Comparison of ENCODE assay signal across 8 mouse cellular contexts in genomic region chr2:152734984-152735383, GRCm38 (mm10). TPM values are rescaled to one million over a fixed set of nuclear protein-coding genes. Genes with fewer than 3 reads are reported as not detected.
DNase-seq lines count a peak whose midpoint lies in the region; ATAC-seq and TF ChIP-seq lines count a peak whose summit lies in the region.

No protein-coding gene starts in this region.

- H3K27ac ChIP-seq in cortical plate, adult 2 months (ENCODE audit: insufficient read depth, low read length): peak overlapping the region; percentile 75; the same call in 1 of the 2 replicates
- H3K27ac ChIP-seq in intestine, embryonic 14.5 days (ENCODE audit: low read depth): peak overlapping the region; percentile 99

- peaks cover 3% of the 10 kb centered on the region for H3K4me1 ChIP-seq in cortical plate, adult 2 months (ENCODE audit: control insufficient read depth, insufficient read depth, low read length)
- peaks cover 46% of the 10 kb centered on the region for H3K4me1 ChIP-seq in intestine, embryonic 14.5 days (replicated peaks; ENCODE audit: control insufficient read depth, insufficient read depth, low read length)

- TF ChIP-seq POLR2A in cortical plate, adult 2 months (IDR thresholded peaks at IDR 0.05; ENCODE audit: extremely low read depth, insufficient read depth, low read length): peak; percentile 40; the same call in 1 of the 2 replicates

- peak overlapping the region; percentile 85 for H3K4me2 ChIP-seq in intestine, embryonic 14.5 days (ENCODE audit: low read length)

- H3K27me3 ChIP-seq in intestine, embryonic 14.5 days (replicated peaks; ENCODE audit: control insufficient read depth, insufficient read depth, low read length): no peaks in the 10 kb centered on the region

- TF ChIP-seq CTCF in cortical plate, adult 2 months (IDR thresholded peaks at IDR 0.05; ENCODE audit: extremely low read depth, insufficient read depth, low read length): no peak

- H3K9me3 ChIP-seq in intestine, embryonic 14.5 days (ENCODE audit: control insufficient read depth, low read length): no peaks in the 10 kb centered on the region

- intact Hi-C loops in left cerebral cortex, postnatal 14 days (cut with DNase I): no loop called here

- peak; percentile 86 for DNase-seq in gastrocnemius, postnatal 25 days
- DNase-seq in intestine, embryonic 14.5 days (ENCODE audit: low spot score): peak; percentile 98
- DNase-seq in left cerebral cortex, postnatal 14 days (ENCODE audit: low spot score in 2 of 2): peak; percentile 93 to 97
- peak; percentile 98 for DNase-seq in mesoderm, embryonic 11.5 days (ENCODE audit: low read depth, low spot score)
- peak; percentile 95 for DNase-seq in right cerebral cortex, postnatal 4 days

- 0 out of 2 replicates have a peak, but pooled peaks cover 3% of the 10 kb centered on the region for H3K36me3 ChIP-seq in intestine, embryonic 14.5 days (ENCODE audit: control insufficient read depth, insufficient read depth, low read length)

- under 1% methylated on average over 27 of the region's 28 CpGs for WGBS in intestine, embryonic 14.5 days

- H3K4me3 ChIP-seq in cortical plate, adult 2 months (ENCODE audit: insufficient read depth, low read length): peak overlapping the region; percentile 63; the same call in 1 of the 2 replicates
- H3K4me3 ChIP-seq in intestine, embryonic 14.5 days (ENCODE audit: low read depth, low read length): peak overlapping the region; percentile 67

- peak overlapping the region; percentile 91 for H3K9ac ChIP-seq in intestine, embryonic 14.5 days (ENCODE audit: low read length)

- peak; percentile 63 for ATAC-seq in activated CD4-positive, CD25-positive, alpha-beta regulatory T cell, adult 4 months
- ATAC-seq in intestine, embryonic 14.5 days (replicated peaks; ENCODE audit: low FRiP score, low TSS enrichment, low read depth): peak; percentile 84
- no peak for ATAC-seq in erythroid progenitor cell, adult 5-6 weeks (replicated peaks; ENCODE audit: low FRiP score, poor library complexity, severe bottlenecking)

RNA-seq across cellular contexts. Expression of gene Id1, which starts 1.1 kb away (rescaled TPM):
- polyA plus RNA-seq in activated CD4-positive, CD25-positive, alpha-beta regulatory T cell, adult 4 months (2017; shearing (Covaris generic)): under 1 TPM; 0.56 to 0.97 TPM
- polyA plus RNA-seq in cortical plate, adult 2 months (2012; rRNA removed): 74.2 and 81.0 TPM in 2 replicates
- 10 to 100 TPM in 1 of 2 experiments, 1 to 10 TPM in 1; 9.7 to 14.0 TPM for total RNA-seq in gastrocnemius, postnatal 25 days (2021)
- 101 and 109 TPM in 2 replicates for polyA plus RNA-seq in intestine, embryonic 14.5 days (2014; fragmentation: Nextera tagmentation; extraction: Ambion mirVana)
- 10 to 100 TPM; 19.5 to 26.4 TPM for total RNA-seq in left cerebral cortex, postnatal 14 days (2021)
- 1.3 and 17.3 TPM in 2 replicates for total RNA-seq in erythroid progenitor cell, adult 5-6 weeks (2015; ENCODE audit: low replicate concordance)
- 1.6 and 2.6 TPM in 2 replicates for total RNA-seq in erythroid progenitor cell, adult 5-6 weeks (2017; ENCODE audit: low replicate concordance)

RNA-seq across cellular contexts. Expression of gene Cox4i2, which starts 19.0 kb away (rescaled TPM):
- polyA plus RNA-seq in activated CD4-positive, CD25-positive, alpha-beta regulatory T cell, adult 4 months (2017; shearing (Covaris generic)): not detected
- polyA plus RNA-seq in cortical plate, adult 2 months (2012; rRNA removed): 6.3 and 6.9 TPM in 2 replicates
- total RNA-seq in gastrocnemius, postnatal 25 days (2021): 1 to 10 TPM; 2.2 to 2.7 TPM
- 11.0 and 13.1 TPM in 2 replicates for polyA plus RNA-seq in intestine, embryonic 14.5 days (2014; fragmentation: Nextera tagmentation; extraction: Ambion mirVana)
- total RNA-seq in left cerebral cortex, postnatal 14 days (2021): 1 to 10 TPM; 2.3 to 2.8 TPM
- 1.8 TPM in 1 of 2 replicates, not detected in the other for total RNA-seq in erythroid progenitor cell, adult 5-6 weeks (2015; ENCODE audit: low replicate concordance)
- total RNA-seq in erythroid progenitor cell, adult 5-6 weeks (2017; ENCODE audit: low replicate concordance): not detected in 2 replicates

RNA-seq across cellular contexts. Expression of gene Mcts2, which starts 48.1 kb away (rescaled TPM):
- polyA plus RNA-seq in activated CD4-positive, CD25-positive, alpha-beta regulatory T cell, adult 4 months (2017; shearing (Covaris generic)): 1 to 10 TPM; 2.1 to 2.5 TPM
- polyA plus RNA-seq in cortical plate, adult 2 months (2012; rRNA removed): 20.0 and 21.5 TPM in 2 replicates
- total RNA-seq in gastrocnemius, postnatal 25 days (2021): 10 to 100 TPM; 11.3 to 11.5 TPM
- 32.8 and 34.0 TPM in 2 replicates for polyA plus RNA-seq in intestine, embryonic 14.5 days (2014; fragmentation: Nextera tagmentation; extraction: Ambion mirVana)
- 10 to 100 TPM; 17.9 to 20.4 TPM for total RNA-seq in left cerebral cortex, postnatal 14 days (2021)
- total RNA-seq in erythroid progenitor cell, adult 5-6 weeks (2015; ENCODE audit: low replicate concordance): not detected in 2 replicates
- 1.7 TPM in 1 of 2 replicates, not detected in the other for total RNA-seq in erythroid progenitor cell, adult 5-6 weeks (2017; ENCODE audit: low replicate concordance)

Comparison
In these comparisons a context has a peak if more than half of its experiments do, and no peak if none do; other contexts are left out.
1. RNA of gene Mcts2, which starts 48.1 kb away (total RNA-seq): 17.9 to 20.4 TPM in left cerebral cortex, postnatal 14 days and 11.3 to 11.5 TPM in gastrocnemius, postnatal 25 days; 1.7 TPM in erythroid progenitor cell, adult 5-6 weeks; every median in the first group is over 4 times any median in the second.
2. Peak in every context shown above with its lines, with median percentiles within 50 percentile points of each other: DNase-seq.